Mouse (Mus musculus) sigmoid colon, adult 10 weeks (tissue): ENCODE measurements around the gene Gpr156. TPM values are rescaled to one million over a fixed set of nuclear protein-coding genes. Genes with fewer than 3 reads are reported as not detected.

ENCODE experiments used
- polyA plus RNA-seq: library from polyadenylated mRNA; stranded (reverse); fragments of 350-450 nt; fragmentation: Illumina TruSeq; extraction: RNeasy Lipid Tissue Mini Kit (QIAGEN cat#74804); gene quantifications from one replicate; pipeline ENCODE4 v1.2.3, GENCODE M21; 2014; ENCODE audit warnings: low read depth, low replicate concordance

Gpr156 gene
- polyA plus RNA-seq, result 0.09 TPM

GRCm38 (mm10) chr16:37916138-37916817 is at the start of gene Gpr156:
Gene Gpr156 (plus strand): TSS chr16:37916496.

GRCm38 (mm10) chr16:37867791-37868505 is 48.3 kb upstream of the Gpr156 start, which contains the start of gene Lrrc58:
Gene Lrrc58 (plus strand): TSS chr16:37868389.

Other genes starting within 250 kb of the Gpr156 start
- gene Fstl1, start 139.6 kb upstream of the Gpr156 start, polyA plus RNA-seq, result 80.2 TPM
- gene Gm36028, start 55.4 kb upstream of the Gpr156 start, polyA plus RNA-seq, result not detected
- 46.7 TPM for gene Lrrc58, start 48.1 kb upstream of the Gpr156 start, polyA plus RNA-seq
- 65.8 TPM for gene Gsk3b, start 172.5 kb downstream of the Gpr156 start, polyA plus RNA-seq